Mouse (Mus musculus) neural tube, embryonic 13.5 days (tissue): ENCODE measurements at regions not wholly inside any gene's neighbourhood (a gene's known extent, or its start where the extent isn't known, plus 50 kb on each side); places are given as distances from the start of the nearest gene placed in this dataset.

ENCODE experiments used
- ATAC-seq: fragments of 200-750 bp; cut with Nextera tagmentation; 2 replicates; pipeline ENCODE4 v1.8.0; 2017; ENCODE audit warnings: low read depth, mild to moderate bottlenecking, moderate TSS enrichment, moderate library complexity
- H3K27ac ChIP-seq: fragments of 300-500 bp; sonication (generic); replicated peaks from 2 replicates; pipeline ENCODE4 v1.5.1; 2015; ENCODE audit warnings: moderate library complexity, mild to moderate bottlenecking, inconsistent platforms
- H3K27me3 ChIP-seq: fragments of 300-500 bp; sonication (generic); 2 replicates; pipeline ENCODE4 v1.6.1; 2015; ENCODE audit warnings: mild to moderate bottlenecking, inconsistent platforms
- H3K36me3 ChIP-seq: fragments of 300-500 bp; sonication (generic); 2 replicates; pipeline ENCODE4 v1.6.1; 2015; ENCODE audit warnings: mild to moderate bottlenecking, inconsistent platforms
- H3K4me1 ChIP-seq: fragments of 300-500 bp; sonication (generic); replicated peaks from 2 replicates; pipeline ENCODE4 v1.6.1; 2015; ENCODE audit warnings: inconsistent platforms
- H3K4me2 ChIP-seq: fragments of 300-500 bp; sonication (generic); 2 replicates; pipeline ENCODE4 v1.6.1; 2015; ENCODE audit warnings: inconsistent platforms, mild to moderate bottlenecking, moderate library complexity
- H3K4me3 ChIP-seq: fragments of 300-500 bp; sonication (generic); 2 replicates; pipeline ENCODE4 v1.5.1; 2015; ENCODE audit warnings: mild to moderate bottlenecking, inconsistent platforms
- H3K9ac ChIP-seq: fragments of 300-500 bp; sonication (generic); 2 replicates; pipeline ENCODE4 v1.6.1; 2015; ENCODE audit warnings: moderate library complexity, mild to moderate bottlenecking, inconsistent platforms
- H3K9me3 ChIP-seq: fragments of 300-500 bp; sonication (generic); 2 replicates; pipeline ENCODE4 v1.6.1; 2016; ENCODE audit warnings: inconsistent platforms
- WGBS: fragments of 180-500 bp; shearing (Covaris S2); methylation state at CpG from one replicate; pipeline ENCODE4 v1.1.7; 2015; 5-methylcytosine and 5-hydroxymethylcytosine counted together

- Histone ChIP-seq H3K9me3 (no peaks in the 10 kb centered on the region), H3K4me2 (no peak overlapping the region), H3K36me3 (no peaks in the 10 kb centered on the region), H3K27me3 (no peaks in the 10 kb centered on the region), H3K9ac (no peak overlapping the region), H3K4me3 (no peak overlapping the region), H3K27ac (no peak overlapping the region), H3K4me1 (no peaks in the 10 kb centered on the region)
- no peak for ATAC-seq
- WGBS = 74% methylated on average over 2 of the region's 2 CpGs
Measured at GRCm38 (mm10) chr13:35079685-35080084, 52.8 kb upstream of the Eci2 start.

- no peak overlapping the region for H3K4me2 ChIP-seq
- no peak overlapping the region for H3K9ac ChIP-seq
- no peaks in the 10 kb centered on the region for H3K9me3 ChIP-seq
- 81% methylated on average over 3 of the region's 3 CpGs for WGBS
- H3K27ac ChIP-seq = no peak overlapping the region
- no peaks in the 10 kb centered on the region for H3K36me3 ChIP-seq
- no peak overlapping the region for H3K4me3 ChIP-seq
- no peak for ATAC-seq
- H3K27me3 ChIP-seq = no peaks in the 10 kb centered on the region
- H3K4me1 ChIP-seq = no peaks in the 10 kb centered on the region
Measured at GRCm38 (mm10) chr13:35085386-35085785, 58.5 kb upstream of the Eci2 start.

- H3K4me1 ChIP-seq = no peaks in the 10 kb centered on the region
- no peaks in the 10 kb centered on the region for H3K36me3 ChIP-seq
- H3K4me3 ChIP-seq = no peak overlapping the region
- no peak overlapping the region for H3K9ac ChIP-seq
- 84% methylated on average over 6 of the region's 6 CpGs for WGBS
- no peak overlapping the region for H3K4me2 ChIP-seq
- no peaks in the 10 kb centered on the region for H3K9me3 ChIP-seq
- H3K27ac ChIP-seq = no peak overlapping the region
- H3K27me3 ChIP-seq = no peaks in the 10 kb centered on the region
- no peak for ATAC-seq
Measured at GRCm38 (mm10) chr13:35087246-35088040, 60.5 kb upstream of the Eci2 start.

- H3K9ac ChIP-seq = no peak overlapping the region
- H3K27me3 ChIP-seq = no peaks in the 10 kb centered on the region
- no peaks in the 10 kb centered on the region for H3K9me3 ChIP-seq
- no peak for ATAC-seq
- no peak overlapping the region for H3K27ac ChIP-seq
- H3K4me3 ChIP-seq = no peak overlapping the region
- no peak overlapping the region for H3K4me2 ChIP-seq
- no peaks in the 10 kb centered on the region for H3K36me3 ChIP-seq
- 82% methylated on average over 3 of the region's 3 CpGs for WGBS
- no peaks in the 10 kb centered on the region for H3K4me1 ChIP-seq
Measured at GRCm38 (mm10) chr13:35091155-35091554, 64.3 kb upstream of the Eci2 start.

- no peak overlapping the region for H3K4me2 ChIP-seq
- H3K9me3 ChIP-seq = no peaks in the 10 kb centered on the region
- WGBS = 45% methylated on average over 1 of the region's 1 CpGs
Measured at GRCm38 (mm10) chr13:35119782-35120181, 92.9 kb upstream of the Eci2 start.

GRCm38 (mm10) chr13:35129475-35129874, 102.6 kb upstream of the Eci2 start:
- Histone ChIP-seq H3K9me3 (no peaks in the 10 kb centered on the region), H3K27ac (no peak overlapping the region), H3K27me3 (no peaks in the 10 kb centered on the region), H3K4me3 (no peak overlapping the region), H3K4me1 (no peaks in the 10 kb centered on the region), H3K4me2 (no peak overlapping the region), H3K36me3 (no peaks in the 10 kb centered on the region), H3K9ac (no peak overlapping the region)
- ATAC-seq = no peak
- 68% methylated on average over 2 of the region's 2 CpGs for WGBS

More at GRCm38 (mm10) chr13:35119782-35120181, 92.9 kb upstream of the Eci2 start:
- Histone ChIP-seq H3K4me3 (no peak overlapping the region), H3K27ac (no peak overlapping the region), H3K4me1 (no peaks in the 10 kb centered on the region), H3K27me3 (no peaks in the 10 kb centered on the region), H3K9ac (no peak overlapping the region), H3K36me3 (no peaks in the 10 kb centered on the region)
- no peak for ATAC-seq

GRCm38 (mm10) chr13:35131272-35132185, 104.6 kb upstream of the Eci2 start:
- Histone ChIP-seq H3K9me3 (no peaks in the 10 kb centered on the region), H3K9ac (no peak overlapping the region), H3K4me1 (no peaks in the 10 kb centered on the region), H3K27ac (no peak overlapping the region), H3K4me2 (no peak overlapping the region), H3K4me3 (no peak overlapping the region), H3K36me3 (no peaks in the 10 kb centered on the region), H3K27me3 (no peaks in the 10 kb centered on the region)
- 74% methylated on average over 8 of the region's 8 CpGs for WGBS
- no peak for ATAC-seq

GRCm38 (mm10) chr13:35151629-35152028, 124.7 kb upstream of the Eci2 start:
- no peaks in the 10 kb centered on the region for H3K9me3 ChIP-seq
- no peaks in the 10 kb centered on the region for H3K36me3 ChIP-seq
- H3K27me3 ChIP-seq = no peaks in the 10 kb centered on the region
- no peak overlapping the region for H3K27ac ChIP-seq
- H3K4me1 ChIP-seq = no peaks in the 10 kb centered on the region
- H3K4me2 ChIP-seq = no peak overlapping the region
- no peak overlapping the region for H3K9ac ChIP-seq
- no peak overlapping the region for H3K4me3 ChIP-seq
- no peak for ATAC-seq
- WGBS = 88% methylated on average over 1 of the region's 1 CpGs

GRCm38 (mm10) chr13:35159456-35159855, 132.6 kb upstream of the Eci2 start:
- ATAC-seq = no peak
- no peaks in the 10 kb centered on the region for H3K9me3 ChIP-seq
- H3K9ac ChIP-seq = no peak overlapping the region
- no peaks in the 10 kb centered on the region for H3K36me3 ChIP-seq
- 82% methylated on average over 3 of the region's 3 CpGs for WGBS
- no peak overlapping the region for H3K27ac ChIP-seq
- H3K4me3 ChIP-seq = no peak overlapping the region
- H3K27me3 ChIP-seq = no peaks in the 10 kb centered on the region
- H3K4me2 ChIP-seq = no peak overlapping the region
- H3K4me1 ChIP-seq = peaks cover 6% of the 10 kb centered on the region; the same call in 1 of the 2 replicates

GRCm38 (mm10) chr13:35160767-35161166, 133.9 kb upstream of the Eci2 start:
- ATAC-seq = no peak
- H3K9ac ChIP-seq = no peak overlapping the region
- no peak overlapping the region for H3K27ac ChIP-seq
- no peak overlapping the region for H3K4me3 ChIP-seq
- H3K36me3 ChIP-seq = no peaks in the 10 kb centered on the region
- H3K9me3 ChIP-seq = no peaks in the 10 kb centered on the region
- H3K4me1 ChIP-seq = peaks cover 6% of the 10 kb centered on the region; the same call in 1 of the 2 replicates
- no peaks in the 10 kb centered on the region for H3K27me3 ChIP-seq
- 14% methylated on average over 2 of the region's 2 CpGs for WGBS
- H3K4me2 ChIP-seq = no peak overlapping the region

- Histone ChIP-seq H3K36me3 (no peaks in the 10 kb centered on the region), H3K27me3 (no peaks in the 10 kb centered on the region), H3K4me2 (no peak overlapping the region), H3K4me1 (peaks cover 10% of the 10 kb centered on the region), H3K9me3 (no peaks in the 10 kb centered on the region), H3K9ac (no peak overlapping the region), H3K27ac (no peak overlapping the region), H3K4me3 (no peak overlapping the region)
- 41% methylated on average over 5 of the region's 5 CpGs for WGBS
- no peak for ATAC-seq
Measured at GRCm38 (mm10) chr13:35166080-35166479, 139.2 kb upstream of the Eci2 start.

- ATAC-seq = no peak
- H3K27me3 ChIP-seq = no peaks in the 10 kb centered on the region
- no peak overlapping the region for H3K4me3 ChIP-seq
- H3K4me1 ChIP-seq = peaks cover 16% of the 10 kb centered on the region
- H3K9ac ChIP-seq = no peak overlapping the region
- no peaks in the 10 kb centered on the region for H3K36me3 ChIP-seq
- no peak overlapping the region for H3K4me2 ChIP-seq
- WGBS = 79% methylated on average over 8 of the region's 8 CpGs
- H3K9me3 ChIP-seq = no peaks in the 10 kb centered on the region
- H3K27ac ChIP-seq = no peak overlapping the region
Measured at GRCm38 (mm10) chr13:35166831-35167541, 140.1 kb upstream of the Eci2 start.
